Mouse (Mus musculus) spleen, adult 18-20 months (tissue): Measurements from ENCODE around the gene Umps.
A peak's percentile ranks its signal among the peaks of the same experiment; 100 is the strongest.

Source experiments
- DNase-seq, 2 experiments: peaks; one replicate each; pipeline ENCODE4 v3.0.0; 2022; ENCODE audit warnings: mixed read lengths in 2 of 2

The Umps gene

DNA sequence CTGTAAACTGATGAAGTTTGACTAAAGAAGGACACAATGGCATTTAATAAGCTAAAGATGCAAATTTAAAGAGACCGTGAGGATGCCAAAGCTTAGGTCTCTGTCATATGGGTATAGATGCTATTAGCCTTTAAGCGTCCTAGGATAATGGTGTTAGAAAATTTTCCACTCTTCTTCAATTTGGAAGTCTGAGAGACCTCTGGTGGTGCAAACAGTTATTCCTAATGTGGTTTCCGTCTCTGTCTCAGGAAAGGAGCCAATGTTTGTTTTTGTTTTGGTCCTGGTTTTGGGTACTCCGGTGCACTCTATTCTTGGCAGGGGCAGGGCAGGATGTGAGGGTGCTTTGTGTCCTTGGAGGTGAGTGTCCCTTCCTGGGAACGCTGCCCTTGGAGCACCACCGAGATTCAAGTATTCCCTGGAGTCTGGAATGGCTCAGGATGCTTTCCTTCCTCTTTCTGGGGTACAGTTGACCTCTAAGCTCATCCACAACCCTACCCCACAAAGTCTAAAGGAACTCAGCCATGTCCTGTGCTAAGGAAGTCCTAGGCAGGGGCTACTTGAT lies 39.5 kb downstream of the Umps start:
- DNase-seq: no peak

DNA sequence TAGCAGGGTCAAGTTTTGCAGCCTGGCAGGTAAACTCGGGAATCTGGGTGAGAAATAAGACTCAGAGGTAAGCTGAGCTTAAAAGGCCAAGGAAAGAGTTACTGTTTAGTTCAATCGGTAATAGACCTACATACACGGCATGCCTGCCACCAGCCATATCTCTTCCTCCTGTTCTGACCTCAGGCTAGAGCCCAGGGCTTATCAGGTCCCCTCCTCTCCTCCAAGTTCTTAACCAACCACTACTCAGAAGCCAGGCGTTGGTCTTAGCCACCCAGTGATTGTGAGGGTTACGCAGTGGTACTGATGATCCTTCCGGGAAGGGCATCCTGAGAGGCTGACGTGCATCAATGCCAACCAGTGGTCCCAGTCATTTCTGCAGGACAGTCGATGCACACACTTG lies 43.1 kb downstream of the Umps start:
- DNase-seq: no peak

DNA sequence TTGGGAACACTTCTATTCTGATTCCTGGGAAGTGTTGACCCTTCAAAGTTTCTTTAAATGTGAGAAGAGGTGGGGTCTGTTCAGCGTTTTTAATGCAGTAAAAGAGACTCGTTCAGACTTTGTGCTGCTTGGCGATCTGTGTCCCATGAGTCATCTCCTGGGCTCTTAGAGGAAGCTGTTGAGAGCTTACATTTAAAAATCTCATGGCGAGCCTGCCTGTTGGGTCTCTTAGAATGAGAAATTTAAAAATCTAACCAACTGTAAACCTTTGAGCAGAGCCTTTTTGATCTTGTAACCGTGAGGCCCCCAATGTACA lies 43.9 kb downstream of the Umps start:
- DNase-seq: no peak

DNA sequence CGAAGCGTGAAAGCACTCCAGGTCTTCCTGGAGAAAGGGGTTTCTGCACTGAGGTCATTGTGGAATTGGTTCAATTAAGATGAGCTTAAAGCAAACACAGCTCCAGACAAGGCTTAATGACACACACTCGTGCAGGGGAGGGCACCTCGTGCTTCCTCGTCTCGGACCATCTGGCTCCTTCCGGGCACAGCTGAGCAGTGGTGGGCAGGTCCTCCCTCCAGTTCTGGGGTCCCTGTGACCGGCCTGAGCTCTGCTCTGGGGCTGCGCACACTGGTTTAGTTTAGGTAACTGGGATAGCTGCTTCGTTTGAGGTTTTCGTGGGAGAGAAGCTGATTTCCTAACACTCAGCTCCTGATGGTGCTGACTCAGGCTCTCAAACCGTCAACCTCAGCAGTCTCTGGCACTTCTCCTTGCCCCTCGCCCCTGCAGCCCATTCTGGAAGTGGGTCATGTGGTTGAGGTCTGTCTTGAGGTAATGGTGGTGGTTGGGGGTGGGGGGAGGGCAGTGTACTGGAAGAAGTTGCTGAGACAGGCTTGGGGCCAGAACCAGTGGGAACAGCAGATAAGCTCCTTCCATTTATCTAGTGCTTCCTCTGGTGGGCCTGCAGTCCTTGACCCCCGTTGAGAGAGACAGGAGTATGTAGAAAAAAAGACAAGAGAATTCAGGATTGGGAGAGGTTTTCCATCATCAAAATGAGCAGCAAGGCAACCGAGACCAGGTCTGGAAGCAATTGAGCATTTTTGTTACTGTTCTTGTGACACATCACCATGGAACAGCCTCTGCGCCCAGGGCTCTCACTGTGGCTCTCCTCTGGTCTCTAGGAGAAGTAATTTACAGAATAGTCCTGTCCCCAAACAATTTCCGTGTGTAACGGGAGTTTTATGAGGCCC lies 44.5 kb downstream of the Umps start:
- peak; percentile 16 to 25 for DNase-seq

GRCm38 (mm10) chr16:33921514-33921913 lies 45.3 kb downstream of the Umps start:
- no peak for DNase-seq

DNA sequence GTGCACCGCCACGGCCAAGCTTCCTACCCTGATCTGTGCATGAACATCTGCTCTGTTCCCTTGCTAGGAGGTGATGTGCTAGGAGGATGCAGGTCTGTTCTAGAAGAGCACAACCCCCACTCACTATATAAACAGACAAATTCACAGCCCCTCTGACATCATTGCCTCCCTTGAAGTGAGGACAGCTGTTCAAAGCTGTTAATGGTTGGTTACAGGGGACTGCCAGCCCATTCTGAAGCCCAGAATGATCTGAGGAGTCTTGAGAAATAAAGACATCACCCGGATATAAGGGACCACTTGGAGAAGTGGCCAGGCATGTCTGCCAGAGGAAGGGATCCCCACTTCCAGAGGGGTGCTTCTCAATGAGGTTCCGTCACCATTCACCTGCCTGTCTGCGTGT lies 48.9 kb downstream of the Umps start:
- no peak for DNase-seq

- DNase-seq: no peak
These were observed 49.4 kb downstream of the Umps start for GRCm38 (mm10) chr16:33917390-33917789.

DNA sequence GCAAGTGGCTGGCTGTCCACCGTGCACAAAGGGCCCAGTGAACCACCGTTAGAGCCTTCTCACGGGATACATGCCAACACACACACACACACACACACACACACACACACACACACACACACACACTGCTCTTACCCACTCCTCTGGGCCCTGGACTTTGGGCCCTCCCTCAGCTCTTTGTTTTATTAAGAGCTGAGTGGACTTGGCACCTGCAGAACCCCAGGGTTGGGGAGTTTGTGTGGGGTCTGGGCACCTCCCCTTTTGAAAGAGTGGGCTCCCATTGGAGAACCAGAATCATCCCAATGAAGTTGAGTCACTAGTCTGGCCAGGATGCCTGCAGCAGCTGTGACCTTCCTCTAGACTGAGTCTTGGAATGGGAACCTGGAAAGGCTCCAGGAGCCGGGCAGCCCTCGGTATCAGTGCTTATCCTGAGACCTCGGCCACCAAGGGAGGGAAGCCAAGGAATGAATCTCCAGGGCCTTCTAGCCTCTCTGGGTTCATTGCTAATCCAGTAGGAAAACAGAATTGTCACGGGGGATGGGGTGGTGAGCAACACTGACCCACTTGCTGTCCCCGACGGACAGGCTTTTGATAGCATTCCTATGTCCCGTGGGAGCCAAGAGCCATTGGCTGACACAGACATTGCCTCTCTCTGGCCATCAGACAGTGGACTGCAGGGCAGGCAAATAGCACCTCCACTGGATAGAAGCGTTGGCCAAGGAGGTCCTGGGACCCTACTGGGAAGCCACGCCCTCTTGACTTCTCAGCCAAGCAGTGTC lies 50.2 kb downstream of the Umps start:
- no peak for DNase-seq

GRCm38 (mm10) chr16:33914997-33915396 lies 51.8 kb downstream of the Umps start:
- no peak for DNase-seq

- no peak for DNase-seq
These were observed 58.6 kb downstream of the Umps start for GRCm38 (mm10) chr16:33908239-33908638.
